Mouse (Mus musculus) myocyte (in vitro differentiated cells): ENCODE data around the gene 2010300C02Rik.

Experiments
- CEBPB ChIP-seq: IDR thresholded peaks from 2 replicates; pipeline ENCODE4 v1.6.1; 2011; ENCODE audit warnings: mild to moderate bottlenecking, moderate library complexity; ENCODE audit not compliant: poor library complexity, insufficient read depth, severe bottlenecking
- E2F4 ChIP-seq: IDR thresholded peaks from one replicate; pipeline ENCODE4 v1.6.1; 2011; ENCODE audit warnings: mild to moderate bottlenecking, control low read depth, moderate library complexity; ENCODE audit not compliant: insufficient read depth
- MAX ChIP-seq: IDR thresholded peaks from one replicate; pipeline ENCODE4 v1.6.1; 2011; ENCODE audit warnings: low read depth, mild to moderate bottlenecking, control low read depth
- MYOG ChIP-seq, 3 experiments: IDR thresholded peaks; one replicate each; pipeline ENCODE4 v1.6.1; 2011; ENCODE audit warnings: control low read depth in 2 of 3, low read depth in 2 of 3, mild to moderate bottlenecking in 2 of 3; ENCODE audit not compliant: insufficient read length in 2 of 3, control insufficient read depth in 1 of 3, insufficient read depth in 1 of 3
- POLR2A ChIP-seq: IDR thresholded peaks from one replicate; pipeline ENCODE4 v1.6.1; 2011; ENCODE audit warnings: low read depth, mild to moderate bottlenecking, control low read depth, moderate library complexity; ENCODE audit not compliant: insufficient read length
- POLR2AphosphoS2 ChIP-seq: IDR thresholded peaks from one replicate; pipeline ENCODE4 v1.6.1; 2011; ENCODE audit warnings: low read depth, control low read depth; ENCODE audit not compliant: insufficient read length
- REST ChIP-seq: IDR thresholded peaks from one replicate; pipeline ENCODE4 v1.6.1; 2011; ENCODE audit warnings: mild to moderate bottlenecking, control low read depth, moderate library complexity; ENCODE audit not compliant: insufficient read depth, insufficient read length
- SRF ChIP-seq: IDR thresholded peaks from one replicate; pipeline ENCODE4 v1.6.1; 2011; ENCODE audit warnings: low read depth; ENCODE audit not compliant: control insufficient read depth, insufficient read length
- TCF12 ChIP-seq: IDR thresholded peaks from one replicate; pipeline ENCODE4 v1.6.1; 2011; ENCODE audit warnings: mild to moderate bottlenecking, control low read depth; ENCODE audit not compliant: poor library complexity, insufficient read depth, severe bottlenecking
- USF1 ChIP-seq: IDR thresholded peaks from one replicate; pipeline ENCODE4 v1.6.1; 2011; ENCODE audit warnings: low read depth, mild to moderate bottlenecking, control low read depth, moderate library complexity

- TF ChIP-seq USF1 (no peak), POLR2A (no peak), POLR2AphosphoS2 (no peak), SRF (no peak), E2F4 (no peak), TCF12 (no peak), CEBPB (no peak), REST (no peak), MAX (no peak), MYOG (IDR thresholded peaks at IDR 0.05; ENCODE audit: control insufficient read depth in 1 of 3, insufficient read depth in 1 of 3, insufficient read length in 2 of 3, low read depth in 2 of 3) (no peak)
Measured at GRCm38 (mm10) chr1:37610242-37610641, 109.6 kb downstream of the 2010300C02Rik start.
